Mouse (Mus musculus): ENCODE data around the gene Tia1.

- TF ChIP-seq CTCF (IDR thresholded peaks at IDR 0.05; ENCODE audit: control insufficient read depth, insufficient read depth, insufficient read length) (peak; percentile 31), USF1 (IDR thresholded peaks at IDR 0.05; ENCODE audit: low read depth) (peak; percentile 81)
These were observed 3.0 kb upstream of the Tia1 start for GRCm38 (mm10) chr6:86400972-86401371.

Data from C2C12 (cell line).